Mouse (Mus musculus) gastrocnemius, adult 2 months (tissue): Measurements from ENCODE around the gene Khdc1c. TPM values are rescaled to one million over a fixed set of nuclear protein-coding genes. Genes with fewer than 3 reads are reported as not detected.
"Not testable (repeated sequence)": the region's sequence is repeated elsewhere in the genome, so short reads cannot be mapped to it uniquely, and the experiment has no call there.

ENCODE experiments used
- DNase-seq: peaks from one replicate; pipeline ENCODE4 v3.0.0; 2022
- H3K27ac ChIP-seq: fragments of 200-600 bp; 2 replicates; pipeline ENCODE4 v1.8.1; 2022; ENCODE audit warnings: mild to moderate bottlenecking
- H3K4me3 ChIP-seq: fragments of 200-600 bp; 2 replicates; pipeline ENCODE4 v1.8.1; 2022; ENCODE audit warnings: mild to moderate bottlenecking, moderate library complexity
- CTCF ChIP-seq: fragments of 200-600 bp; IDR thresholded peaks from 2 replicates; pipeline ENCODE4 v1.8.1; 2022; ENCODE audit warnings: antibody characterized with exemption, mild to moderate bottlenecking, moderate library complexity
- intact Hi-C: fragments of 180-260 bp; cut with DNase I; formaldehyde crosslinking; loops from one replicate; pipeline ENCODE4 v1.15.1; 2025
- long read RNA-seq, 2 experiments: library from polyadenylated mRNA; stranded (forward); transcript quantifications; one replicate each; pipeline ENCODE4 v2.0.0; 2021
- total RNA-seq, 2 experiments: library from RNA; stranded (reverse); gene quantifications; 2 replicates each; pipeline ENCODE4 v1.2.3; 2021

The Khdc1c gene
- total RNA-seq: not detected
- long read RNA-seq, experiment 1: 0 reads
- long read RNA-seq, experiment 2: 0 reads

DNA sequence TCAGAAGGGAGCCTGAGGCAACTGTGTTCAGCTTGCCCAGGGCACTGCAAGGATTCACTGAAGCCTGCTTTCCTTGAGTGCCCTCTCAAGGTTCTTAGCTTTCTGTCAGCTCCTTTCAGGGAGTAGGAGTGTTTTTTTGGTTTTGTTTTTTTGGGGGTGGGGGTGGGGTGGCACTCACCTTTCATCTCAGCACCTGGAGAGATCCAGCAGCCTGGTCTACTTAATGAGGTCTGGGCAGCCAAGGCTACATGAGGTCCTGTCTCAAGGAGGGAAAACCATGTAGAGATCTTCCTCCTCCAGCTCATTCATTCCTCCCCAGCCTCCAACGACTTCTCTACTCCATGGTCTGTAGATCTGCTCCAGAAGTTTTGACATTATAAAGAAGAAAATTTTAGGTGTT lies at the start of gene Khdc1c:
Gene Khdc1c, plus strand, starts transcription at position 301 of the 400 bp plus-strand sequence.
- H3K4me3 ChIP-seq, intact Hi-C loops, H3K27ac ChIP-seq, DNase-seq: not testable (repeated sequence)

DNA sequence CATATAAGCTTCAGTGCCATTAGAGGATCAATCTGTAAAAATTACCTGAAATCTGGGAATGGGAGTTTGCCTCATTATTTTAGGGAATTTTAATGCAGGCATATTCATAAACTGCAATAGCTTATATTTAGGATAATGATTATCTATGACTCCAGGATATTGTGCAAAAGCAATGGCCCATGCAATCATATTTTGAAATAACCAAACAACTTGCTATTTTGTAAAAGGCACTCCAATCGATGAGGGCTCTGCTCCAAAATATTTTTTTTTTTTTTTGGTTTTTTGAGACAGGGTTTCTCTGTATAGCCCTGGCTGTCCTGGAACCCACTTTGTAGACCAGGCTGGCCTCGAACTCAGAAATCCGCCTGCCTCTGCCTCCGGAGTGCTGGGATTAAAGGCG lies 47.9 kb upstream of the Khdc1c start:
- H3K27ac ChIP-seq, intact Hi-C loops, DNase-seq: not testable (repeated sequence)

DNA sequence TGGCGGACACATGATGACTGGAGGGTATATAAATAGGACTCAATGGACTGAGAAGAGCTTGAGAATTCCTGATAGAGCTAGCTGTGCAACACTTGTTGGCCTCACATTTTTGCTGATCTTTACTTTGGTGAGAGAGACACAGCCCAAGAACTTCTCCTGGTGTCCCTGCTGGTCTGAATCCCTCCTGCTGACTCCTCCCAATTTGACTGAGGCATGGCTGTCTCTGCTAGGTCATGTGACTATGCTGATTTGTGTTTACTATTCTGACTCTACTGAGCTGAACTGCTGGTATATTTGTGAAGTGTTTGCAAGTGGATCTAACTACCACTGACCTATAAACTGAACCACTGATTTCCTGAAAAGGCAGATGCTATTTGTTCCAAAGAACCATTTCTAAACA lies 46.5 kb upstream of the Khdc1c start:
- intact Hi-C loops: no loop called here
- Histone ChIP-seq H3K27ac (no peak overlapping the region), H3K4me3 (no peak overlapping the region)
- DNase-seq: no peak
- no peak for TF ChIP-seq CTCF

More for the DNA sequence above, 47.9 kb upstream of the Khdc1c start:
- H3K4me3 ChIP-seq: not testable (repeated sequence)

DNA sequence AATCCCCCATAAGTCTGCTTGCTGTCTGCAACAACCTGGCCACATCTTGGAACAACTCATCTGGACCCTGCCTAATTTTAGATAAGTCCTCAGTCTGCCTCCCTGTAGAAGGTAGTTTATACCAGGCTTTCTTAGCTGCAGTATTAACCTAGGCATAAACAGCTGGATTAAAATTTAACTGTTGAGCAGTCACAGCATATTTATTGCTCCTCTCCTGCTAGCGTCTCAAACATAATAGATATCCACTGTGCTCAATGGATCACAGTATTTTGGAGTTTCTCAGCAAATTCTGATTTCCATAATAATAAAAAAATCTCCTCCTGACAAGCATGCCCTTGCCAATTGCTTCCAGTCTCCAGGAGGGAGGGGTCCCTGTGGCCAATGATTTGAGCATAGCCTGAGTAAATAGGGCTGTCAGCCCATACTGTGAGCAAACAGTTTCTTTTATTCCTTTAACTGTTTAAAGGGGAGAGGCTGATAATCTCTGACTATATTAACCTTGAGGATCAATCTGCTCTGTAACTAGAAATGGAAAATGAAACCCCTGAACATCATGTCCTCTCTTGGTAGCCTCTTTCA lies 44.0 kb upstream of the Khdc1c start:
- no peak for DNase-seq
- Histone ChIP-seq H3K4me3 (no peak overlapping the region), H3K27ac (no peak overlapping the region)
- intact Hi-C loops: no loop called here
- TF ChIP-seq CTCF: no peak

DNA sequence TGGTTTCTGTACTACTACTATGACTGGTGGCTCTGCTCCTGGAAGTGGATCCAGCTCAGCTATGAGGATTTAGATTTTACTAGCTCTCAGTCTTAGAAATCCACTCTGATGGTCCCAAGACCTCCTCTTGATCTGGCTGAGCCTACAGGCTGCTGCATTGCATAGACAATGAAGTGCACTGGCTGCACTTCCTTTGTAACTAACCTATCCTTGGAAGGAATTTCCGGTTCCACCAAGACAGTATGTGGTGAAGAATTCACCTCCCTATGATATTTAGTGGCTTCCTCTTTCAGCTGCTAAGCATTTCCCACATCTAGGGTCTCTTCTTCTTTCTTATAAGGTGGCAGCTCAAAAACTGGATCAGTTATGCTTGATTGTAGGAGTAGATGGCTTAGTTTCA lies 43.5 kb upstream of the Khdc1c start:
- Histone ChIP-seq H3K4me3 (no peak overlapping the region), H3K27ac (no peak overlapping the region)
- intact Hi-C loops: no loop called here
- DNase-seq: no peak
- no peak for TF ChIP-seq CTCF

DNA sequence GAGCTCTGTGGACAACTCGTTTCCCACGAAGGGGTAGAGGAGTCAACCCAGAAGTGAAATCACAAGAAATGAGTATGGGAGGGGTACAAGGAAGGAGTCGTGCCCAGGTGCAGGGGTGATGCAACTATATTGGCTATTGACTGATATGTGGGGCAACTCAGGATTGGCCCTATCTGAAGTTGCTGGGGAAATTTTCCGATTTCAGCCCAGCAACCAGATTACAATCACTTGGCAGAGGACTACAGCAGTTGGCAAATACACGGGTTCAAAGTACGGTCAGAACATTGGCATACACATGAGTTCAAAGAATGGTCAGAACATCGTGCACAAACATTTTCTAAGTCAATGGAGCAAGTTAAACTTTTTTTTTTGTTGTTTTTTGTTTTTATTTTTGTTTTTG lies 41.4 kb upstream of the Khdc1c start:
- no peak for DNase-seq
- no peak for TF ChIP-seq CTCF
- intact Hi-C loops: no loop called here
- H3K4me3 ChIP-seq: no peak overlapping the region
- no peak overlapping the region for H3K27ac ChIP-seq

DNA sequence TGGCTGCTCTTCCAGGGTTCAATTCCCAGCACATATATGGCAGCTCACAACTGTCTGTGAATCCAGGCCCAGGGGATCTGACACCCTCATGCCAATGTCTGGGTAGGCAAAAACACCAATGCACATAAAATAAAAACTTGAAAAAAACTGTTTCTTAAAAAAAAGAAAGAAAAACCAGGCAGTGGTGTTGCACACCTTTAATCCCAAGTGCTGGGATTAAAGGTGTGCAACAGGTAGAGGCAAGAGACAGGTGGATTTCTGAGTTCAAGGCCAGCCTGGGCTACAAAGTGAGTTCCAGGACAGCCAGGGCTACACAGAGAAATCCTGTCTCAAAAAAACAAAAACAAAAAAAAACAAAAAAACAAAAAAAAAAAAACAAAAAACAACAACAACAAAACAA lies 37.0 kb upstream of the Khdc1c start:
- H3K4me3 ChIP-seq, DNase-seq, intact Hi-C loops, H3K27ac ChIP-seq: not testable (repeated sequence)

DNA sequence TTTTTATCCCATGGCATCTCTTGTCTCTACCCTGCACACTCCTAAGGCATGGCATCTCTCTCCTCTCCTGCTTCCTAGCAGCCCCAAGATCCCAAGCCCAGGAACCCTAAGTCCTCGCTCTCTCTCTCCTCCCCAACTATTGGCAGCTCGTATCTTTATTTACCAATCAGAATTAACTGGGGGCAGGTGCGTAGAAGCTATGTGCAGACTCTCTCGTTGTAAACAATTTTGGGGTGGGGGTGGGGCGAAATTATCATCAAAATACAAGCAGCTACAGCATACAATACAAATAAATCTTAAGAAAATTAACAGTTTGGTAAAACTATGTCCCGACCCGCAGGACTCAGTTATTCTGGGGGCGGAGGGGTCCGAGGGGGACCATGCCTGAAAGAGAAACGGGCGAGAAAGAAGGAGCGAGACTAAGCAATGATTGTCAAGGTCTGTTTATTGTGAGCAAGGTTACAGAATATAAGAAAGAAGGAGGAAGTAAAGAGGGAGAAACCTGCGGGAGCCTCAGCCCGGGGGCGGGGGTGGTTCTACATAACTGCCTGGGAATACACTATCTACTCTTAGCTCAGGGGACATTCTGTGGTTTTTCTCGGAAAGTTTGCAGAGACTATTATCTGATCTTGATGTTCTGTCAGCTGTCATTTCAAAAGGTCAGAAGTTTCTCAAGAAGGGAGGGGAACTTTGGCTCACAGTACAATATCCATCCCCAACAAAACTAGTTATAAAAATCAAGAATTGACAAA lies 34.7 kb upstream of the Khdc1c start:
- no peak overlapping the region for H3K4me3 ChIP-seq
- TF ChIP-seq CTCF: no peak
- DNase-seq: no peak
- intact Hi-C loops: no loop called here
- no peak overlapping the region for H3K27ac ChIP-seq

DNA sequence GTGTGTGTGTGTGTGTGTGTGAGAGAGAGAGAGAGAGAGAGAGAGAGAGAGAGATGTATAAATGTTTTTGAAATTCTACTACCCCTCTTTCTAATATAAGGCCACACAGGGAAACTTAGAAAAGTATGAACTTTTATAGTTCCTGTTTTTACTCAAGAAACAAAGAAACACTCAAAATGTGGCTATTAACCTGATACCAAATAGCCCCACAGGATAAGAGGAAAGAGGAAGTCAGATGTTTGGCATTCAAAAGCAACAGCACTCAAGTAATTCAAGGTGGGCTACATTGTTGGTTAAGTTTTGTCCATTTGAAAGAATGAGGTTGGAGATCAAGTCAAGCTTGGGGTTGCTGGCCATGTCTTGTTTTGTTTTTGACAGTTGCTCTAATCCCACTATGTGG lies 32.3 kb upstream of the Khdc1c start:
- intact Hi-C loops: no loop called here
- Histone ChIP-seq H3K4me3 (no peak overlapping the region), H3K27ac (no peak overlapping the region)
- no peak for TF ChIP-seq CTCF
- no peak for DNase-seq

DNA sequence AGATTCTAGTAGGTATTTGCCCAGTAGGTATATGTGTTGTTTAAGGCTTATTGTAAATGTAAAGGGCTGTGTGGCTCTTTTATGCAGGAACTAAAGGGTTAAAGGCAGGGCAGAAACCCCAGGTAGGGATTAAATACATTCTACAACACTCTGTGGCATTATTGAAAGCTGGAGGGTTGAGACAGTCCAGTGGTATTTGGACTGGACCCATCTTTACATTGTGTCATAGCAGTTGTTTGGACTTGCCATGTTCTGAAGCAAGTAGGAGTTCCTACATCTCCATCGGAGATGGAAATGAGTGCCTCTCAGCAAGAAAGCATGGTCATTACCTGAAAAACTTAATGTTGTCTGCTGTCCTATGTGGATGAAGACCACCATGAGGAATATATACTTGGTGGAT lies 27.4 kb upstream of the Khdc1c start:
- intact Hi-C loops: no loop called here
- no peak for DNase-seq
- Histone ChIP-seq H3K27ac (no peak overlapping the region), H3K4me3 (no peak overlapping the region)
- TF ChIP-seq CTCF: no peak

DNA sequence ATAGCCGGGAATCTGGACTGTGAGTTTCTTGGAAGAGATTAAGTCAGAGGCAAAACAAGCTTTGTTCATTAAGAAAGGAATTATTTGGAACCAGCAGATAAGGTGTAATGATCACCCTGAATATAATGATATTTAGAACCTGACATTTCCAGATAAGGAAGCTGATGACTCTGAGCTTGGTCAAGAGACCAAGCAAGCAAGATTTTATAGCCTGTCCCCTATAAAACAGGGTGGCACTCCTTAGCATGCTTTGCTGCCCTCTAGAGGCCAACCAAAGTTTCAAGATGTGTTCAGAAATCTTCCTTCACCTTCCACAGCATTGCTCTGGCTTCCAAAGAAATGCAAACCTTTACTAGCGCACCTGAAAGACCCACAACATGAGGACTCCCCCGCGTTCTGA lies 23.9 kb upstream of the Khdc1c start:
- peak; percentile 44 for DNase-seq
- Histone ChIP-seq H3K27ac (no peak overlapping the region), H3K4me3 (no peak overlapping the region)
- intact Hi-C loops: loop anchor here (2.0 kb wide), 1 partner anchor 125 kb away; the partner anchor contains the start of gene Tmem14a
- peak; percentile 74 for TF ChIP-seq CTCF

DNA sequence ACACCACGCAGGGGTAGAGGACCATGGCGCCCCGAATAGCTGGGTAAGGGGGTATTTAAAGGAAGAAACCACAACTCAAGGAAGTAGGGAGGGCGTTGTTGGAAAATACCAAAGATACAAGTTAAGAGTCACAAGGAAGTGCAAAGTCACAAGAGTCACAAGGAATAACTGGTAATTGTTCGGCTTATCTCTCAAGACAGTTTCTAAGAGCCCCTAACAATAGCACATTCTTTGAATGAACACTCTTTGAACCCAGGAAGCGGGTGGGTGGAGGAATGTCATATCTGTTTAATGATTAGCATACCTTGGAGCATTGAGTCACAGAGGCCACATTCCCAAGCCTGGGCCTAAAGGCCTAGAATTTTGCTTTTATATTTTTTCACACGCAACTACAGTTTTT lies 23.4 kb upstream of the Khdc1c start:
- intact Hi-C loops: loop anchor here (2.0 kb wide), 1 partner anchor 126 kb away; the partner anchor contains the start of gene Tmem14a
- not testable (repeated sequence) for DNase-seq, H3K27ac ChIP-seq, H3K4me3 ChIP-seq

DNA sequence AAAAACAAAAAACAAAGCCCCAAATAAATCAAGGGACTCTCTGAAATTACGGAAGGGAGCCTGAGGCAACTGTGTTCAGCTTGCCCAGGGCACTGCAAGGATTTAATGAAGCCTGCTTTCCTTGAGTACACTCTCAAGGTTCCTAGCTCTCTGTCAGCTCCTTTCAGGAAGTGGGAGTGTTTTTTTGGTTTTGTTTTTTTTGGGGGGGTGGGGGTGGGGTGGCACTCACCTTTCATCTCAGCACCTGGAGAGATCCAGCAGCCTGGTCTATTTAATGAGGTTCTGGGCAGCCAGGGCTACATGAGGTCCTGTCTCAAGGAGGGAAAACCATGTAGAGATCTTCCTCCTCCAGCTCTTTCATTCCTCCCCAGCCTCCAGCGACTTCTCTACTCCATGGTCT lies 18.8 kb upstream of the Khdc1c start, which contains the start of gene Khdc1a:
Gene Khdc1a, plus strand, starts transcription at position 301 of the 400 bp plus-strand sequence.
- no peak for TF ChIP-seq CTCF
- H3K27ac ChIP-seq: no peak within 1 kb of the TSS
- H3K4me3 ChIP-seq: no peak within 1 kb of the TSS
- intact Hi-C loops: no loop called here
- DNase-seq: no peak

DNA sequence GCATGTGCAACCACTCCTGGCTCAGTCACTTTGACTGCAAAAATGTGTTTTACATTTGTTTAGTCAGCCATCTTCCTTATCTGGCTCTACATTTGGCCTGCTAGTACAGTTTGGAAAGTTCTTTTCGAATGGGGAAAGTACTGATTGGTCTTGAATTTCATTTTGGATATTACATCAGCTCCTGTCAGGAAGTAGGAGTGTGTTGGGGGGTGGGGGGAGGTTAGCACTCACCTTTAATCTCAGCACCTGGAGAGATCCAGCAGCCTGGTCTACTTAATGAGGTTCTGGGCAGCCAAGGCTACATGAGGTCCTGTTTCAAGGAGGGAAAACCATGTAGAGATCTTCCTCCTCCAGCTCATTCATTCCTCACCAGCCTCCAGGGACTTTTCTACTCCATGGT lies 15.1 kb downstream of the Khdc1c start, which contains the start of gene Khdc1b:
Gene Khdc1b, plus strand, starts transcription at position 301 of the 400 bp plus-strand sequence.
- intact Hi-C loops: no loop called here
- Histone ChIP-seq H3K27ac (no peak within 1 kb of the TSS), H3K4me3 (no peak within 1 kb of the TSS)
- no peak for DNase-seq
- no peak for TF ChIP-seq CTCF
